Mouse (Mus musculus) induced T-regulatory cell, adult 2 months (primary cell): ENCODE data around the gene Src.
A peak's percentile ranks its signal among the peaks of the same experiment; 100 is the strongest.

ENCODE experiments used
- DNase-seq: peaks from one replicate; pipeline ENCODE4 v3.0.0-alpha.2; 2012; ENCODE audit warnings: low read depth

The Src gene

GRCm38 (mm10) chr2:157437123-157437522, 18.9 kb downstream of the Src start:
- DNase-seq = no peak

GRCm38 (mm10) chr2:157441363-157441762, 23.1 kb downstream of the Src start:
- no peak for DNase-seq

GRCm38 (mm10) chr2:157447297-157448158, 29.3 kb downstream of the Src start:
- peak; percentile 95 for DNase-seq

- DNase-seq = peak; percentile 76
Observed at GRCm38 (mm10) chr2:157448356-157448755, 30.1 kb downstream of the Src start.

GRCm38 (mm10) chr2:157450905-157451304, 32.7 kb downstream of the Src start:
- DNase-seq = no peak

- DNase-seq = no peak
Observed at GRCm38 (mm10) chr2:157451372-157452040, 33.3 kb downstream of the Src start.

GRCm38 (mm10) chr2:157457100-157457806, 39.0 kb downstream of the Src start:
- DNase-seq = peak; percentile 93

- peak; percentile 86 for DNase-seq
Observed at GRCm38 (mm10) chr2:157458472-157458871, 40.2 kb downstream of the Src start.

- DNase-seq = no peak
Observed at GRCm38 (mm10) chr2:157459736-157460135, 41.5 kb downstream of the Src start.

GRCm38 (mm10) chr2:157462776-157463710, 44.8 kb downstream of the Src start:
- no peak for DNase-seq

GRCm38 (mm10) chr2:157463887-157464745, 45.9 kb downstream of the Src start:
- no peak for DNase-seq

- DNase-seq = no peak
Observed at GRCm38 (mm10) chr2:157464746-157465126, 46.5 kb downstream of the Src start.

GRCm38 (mm10) chr2:157466836-157467235, 48.6 kb downstream of the Src start:
- DNase-seq = no peak

- peak; percentile 71 for DNase-seq
Observed at GRCm38 (mm10) chr2:157468130-157468796, 50.0 kb downstream of the Src start.

GRCm38 (mm10) chr2:157471292-157471691, 53.0 kb downstream of the Src start:
- DNase-seq = no peak

- DNase-seq = no peak
Observed at GRCm38 (mm10) chr2:157471737-157472136, 53.5 kb downstream of the Src start.

- no peak for DNase-seq
Observed at GRCm38 (mm10) chr2:157472469-157472868, 54.2 kb downstream of the Src start.

GRCm38 (mm10) chr2:157474269-157474729, 56.1 kb downstream of the Src start:
- no peak for DNase-seq

GRCm38 (mm10) chr2:157475437-157476379, 57.5 kb downstream of the Src start:
- DNase-seq = no peak
